8 mouse cellular contexts compared by ENCODE assay signal in the genomic region with DNA sequence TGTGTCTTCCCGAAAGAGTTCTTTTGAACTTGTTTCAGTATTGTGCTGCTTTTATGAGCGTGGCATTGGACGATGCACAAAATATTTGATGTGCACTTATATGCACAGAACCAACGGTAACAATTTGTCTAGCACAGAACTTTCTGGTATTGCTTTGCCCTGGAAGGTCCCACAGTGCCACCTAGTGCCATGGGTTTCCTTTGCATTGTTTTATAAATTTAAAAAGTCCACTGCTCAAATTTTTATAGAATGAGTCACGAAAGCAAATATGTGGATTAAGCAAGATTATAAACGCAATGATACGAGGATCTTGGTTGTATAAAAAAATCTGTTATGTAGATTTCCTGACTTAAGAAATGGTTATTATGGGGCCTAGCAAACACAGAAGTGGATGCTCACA.
DNase-seq lines count a peak whose midpoint lies in the region; ATAC-seq and TF ChIP-seq lines count a peak whose summit lies in the region.

No protein-coding gene starts in this region.

- H3K27ac ChIP-seq in kidney, adult 2 months (ENCODE audit: insufficient read depth, low read depth, low read length): no peak overlapping the region
- H3K27ac ChIP-seq in kidney, embryonic 15.5 days: no peak overlapping the region
- H3K27ac ChIP-seq in liver, postnatal 0 days (ENCODE audit: low read depth): no peak overlapping the region

- no peak for TF ChIP-seq POLR2A in kidney, adult 2 months (IDR thresholded peaks at IDR 0.05; ENCODE audit: low read depth, low read length)

- peak; percentile 73 for DNase-seq in kidney, adult 2 months
- DNase-seq in adipocyte (ENCODE audit: low spot score): peak; percentile 82
- DNase-seq in embryo, embryonic 9.5 days (ENCODE audit: extremely low spot score): peak; percentile 45
- DNase-seq in kidney, postnatal 10 days: peak; percentile 85
- peak; percentile 63 for DNase-seq in liver, postnatal 0 days
- DNase-seq in right cerebral cortex, postnatal 25 days: peak; percentile 24

- no peak overlapping the region for H3K4me3 ChIP-seq in kidney, adult 2 months (ENCODE audit: insufficient read depth, low read depth, low read length)
- H3K4me3 ChIP-seq in kidney, embryonic 15.5 days (replicated peaks): no peak overlapping the region
- no peak overlapping the region for H3K4me3 ChIP-seq in liver, postnatal 0 days (ENCODE audit: low read depth, low read length)

- H3K4me2 ChIP-seq in kidney, embryonic 15.5 days: no peak overlapping the region
- no peak overlapping the region for H3K4me2 ChIP-seq in liver, postnatal 0 days (ENCODE audit: low read depth, low read length)

- TF ChIP-seq EP300 in liver, postnatal 0 days (IDR thresholded peaks at IDR 0.05; ENCODE audit: low read depth): no peak

- H3K27me3 ChIP-seq in kidney, adult 2 months (replicated peaks; ENCODE audit: control insufficient read depth, insufficient read depth, low read length): no peaks in the 10 kb centered on the region
- no peaks in the 10 kb centered on the region for H3K27me3 ChIP-seq in kidney, embryonic 15.5 days
- H3K27me3 ChIP-seq in liver, postnatal 0 days (ENCODE audit: insufficient read depth, low read length): no peaks in the 10 kb centered on the region

- no peaks in the 10 kb centered on the region for H3K4me1 ChIP-seq in kidney, adult 2 months (ENCODE audit: control insufficient read depth, insufficient read depth, low read length)
- H3K4me1 ChIP-seq in kidney, embryonic 15.5 days: peaks cover 16% of the 10 kb centered on the region
- no peaks in the 10 kb centered on the region for H3K4me1 ChIP-seq in liver, postnatal 0 days (ENCODE audit: insufficient read depth)

- ATAC-seq in kidney, embryonic 15.5 days (replicated peaks; ENCODE audit: low FRiP score): no peak
- ATAC-seq in liver, postnatal 0 days: no peak
- ATAC-seq in megakaryocyte-erythroid progenitor cell, adult 5-6 weeks (replicated peaks; ENCODE audit: low FRiP score, low TSS enrichment, poor library complexity, severe bottlenecking): no peak

- no peak overlapping the region for H3K9ac ChIP-seq in kidney, embryonic 15.5 days
- no peak overlapping the region for H3K9ac ChIP-seq in liver, postnatal 0 days (replicated peaks)

- TF ChIP-seq CTCF in kidney, adult 2 months (conservative IDR thresholded peaks at IDR 0.05; ENCODE audit: insufficient read depth, insufficient read length, low read depth, low read length): peak; percentile 68
- TF ChIP-seq CTCF in liver, postnatal 0 days (IDR thresholded peaks at IDR 0.05; ENCODE audit: low read depth): peak; percentile 77

- 17% methylated on average over 7 of the region's 7 CpGs for WGBS in kidney, adult 2 months
- WGBS in kidney, embryonic 15.5 days: 45% methylated on average over 7 of the region's 7 CpGs
- WGBS in liver, postnatal 0 days (ENCODE audit: insufficient replicate concordance): 56% methylated on average over 7 of the region's 7 CpGs

- no peaks in the 10 kb centered on the region for H3K36me3 ChIP-seq in kidney, adult 2 months (ENCODE audit: control insufficient read depth, insufficient read depth, low read length)
- H3K36me3 ChIP-seq in kidney, embryonic 15.5 days: 0 out of 2 replicates have a peak, but pooled peaks cover 4% of the 10 kb centered on the region
- H3K36me3 ChIP-seq in liver, postnatal 0 days (replicated peaks; ENCODE audit: insufficient read depth, low read length): no peaks in the 10 kb centered on the region

- H3K9me3 ChIP-seq in kidney, embryonic 15.5 days (replicated peaks): no peaks in the 10 kb centered on the region; the same call in 1 of the 2 replicates
- H3K9me3 ChIP-seq in liver, postnatal 0 days (ENCODE audit: low read length): 0 out of 2 replicates have a peak, but pooled peaks cover 3% of the 10 kb centered on the region

Comparison
In these comparisons a context has a peak if more than half of its experiments do, and no peak if none do; other contexts are left out.
1. DNase-seq: peak in every context shown above with its lines; median percentile 85 in kidney, postnatal 10 days; 82 in adipocyte; 73 in kidney, adult 2 months; 63 in liver, postnatal 0 days; 45 in embryo, embryonic 9.5 days; 24 in right cerebral cortex, postnatal 25 days.